Mouse (Mus musculus) spleen, postnatal 36 days (tissue): ENCODE results near the gene Chchd6.

Experiments
- DNase-seq, 2 experiments: peaks; one replicate each; pipeline ENCODE4 v3.0.0; 2022; ENCODE audit warnings: low spot score in 2 of 2, mixed read lengths in 1 of 2

Gene Chchd6

DNA sequence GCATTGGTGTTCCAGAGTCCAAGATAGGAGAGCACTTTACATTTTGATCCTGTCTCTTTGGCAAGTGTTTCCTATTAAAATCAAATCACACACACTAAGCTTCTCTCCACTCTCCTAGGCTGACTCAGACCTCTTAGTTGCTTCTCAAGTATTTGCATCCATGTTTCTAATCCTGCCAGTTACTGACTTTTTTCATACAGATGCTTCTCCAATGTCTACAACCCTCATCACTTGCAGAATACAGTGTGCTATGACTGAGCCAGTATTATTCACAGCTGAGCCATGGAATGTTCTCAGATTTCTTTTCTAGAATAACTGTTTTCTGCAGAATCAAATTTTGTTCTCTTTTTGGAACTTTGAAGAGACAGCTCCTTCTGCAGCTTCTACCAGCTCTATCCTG is 85.3 kb downstream of the Chchd6 start:
- DNase-seq, result no peak

DNA sequence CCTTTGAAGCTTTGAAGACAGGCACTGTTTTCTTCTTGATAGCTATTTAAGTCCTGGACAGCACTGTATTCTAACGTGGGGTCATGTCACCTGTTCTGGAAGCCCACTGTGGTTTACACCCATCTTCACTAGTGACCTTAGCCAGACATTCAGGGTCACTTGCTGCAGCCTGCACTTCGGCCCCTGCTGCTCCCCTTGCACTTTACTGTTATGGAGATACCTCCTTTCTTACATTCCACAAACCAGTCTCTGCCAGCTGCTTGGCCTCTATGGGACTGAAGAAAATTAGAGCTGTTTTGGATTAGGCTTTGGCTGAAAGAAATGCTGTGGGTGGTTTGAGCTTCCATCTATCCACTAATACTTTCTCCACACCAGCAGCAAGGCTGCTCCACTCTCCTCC is 86.7 kb downstream of the Chchd6 start:
- DNase-seq, result no peak

DNA sequence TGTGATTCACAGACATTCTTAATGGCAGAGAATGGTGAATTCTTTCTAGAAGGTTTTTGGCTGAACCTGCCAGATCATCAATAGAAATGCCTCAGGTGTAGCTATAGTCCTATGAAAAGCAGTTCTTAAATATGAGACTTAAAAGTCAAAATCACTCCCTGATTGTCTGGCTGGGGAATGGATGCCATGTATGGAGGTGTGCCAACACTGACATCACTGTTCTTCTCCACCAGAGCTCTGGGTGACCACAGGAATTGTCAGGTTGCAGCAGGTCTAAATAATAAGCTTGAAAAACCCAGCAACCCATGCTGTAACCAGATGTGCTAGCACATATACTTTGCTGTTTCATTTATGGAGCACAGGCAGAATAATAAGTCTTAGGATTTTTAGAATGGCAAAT is 87.2 kb downstream of the Chchd6 start:
- DNase-seq, result no peak

DNA sequence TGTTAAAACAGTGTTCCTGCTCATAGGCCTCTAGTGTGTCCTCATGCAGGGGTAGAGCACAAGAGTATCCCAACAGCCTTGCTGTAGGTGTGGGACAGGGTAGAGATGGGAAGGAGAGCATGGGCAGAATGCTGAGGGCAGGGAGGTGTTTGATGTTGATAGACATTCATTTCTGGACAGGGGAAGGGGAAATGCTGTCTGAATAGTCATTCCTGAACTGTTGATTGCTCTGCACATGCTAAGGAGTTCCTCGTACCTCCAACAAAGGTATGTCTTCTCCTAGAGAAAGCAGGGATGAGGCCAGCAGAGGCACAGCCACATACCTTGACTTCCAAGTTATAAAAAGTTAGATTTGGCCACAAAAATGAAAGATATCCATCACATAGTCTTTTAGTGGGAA is 95.5 kb downstream of the Chchd6 start:
- no peak for DNase-seq

DNA sequence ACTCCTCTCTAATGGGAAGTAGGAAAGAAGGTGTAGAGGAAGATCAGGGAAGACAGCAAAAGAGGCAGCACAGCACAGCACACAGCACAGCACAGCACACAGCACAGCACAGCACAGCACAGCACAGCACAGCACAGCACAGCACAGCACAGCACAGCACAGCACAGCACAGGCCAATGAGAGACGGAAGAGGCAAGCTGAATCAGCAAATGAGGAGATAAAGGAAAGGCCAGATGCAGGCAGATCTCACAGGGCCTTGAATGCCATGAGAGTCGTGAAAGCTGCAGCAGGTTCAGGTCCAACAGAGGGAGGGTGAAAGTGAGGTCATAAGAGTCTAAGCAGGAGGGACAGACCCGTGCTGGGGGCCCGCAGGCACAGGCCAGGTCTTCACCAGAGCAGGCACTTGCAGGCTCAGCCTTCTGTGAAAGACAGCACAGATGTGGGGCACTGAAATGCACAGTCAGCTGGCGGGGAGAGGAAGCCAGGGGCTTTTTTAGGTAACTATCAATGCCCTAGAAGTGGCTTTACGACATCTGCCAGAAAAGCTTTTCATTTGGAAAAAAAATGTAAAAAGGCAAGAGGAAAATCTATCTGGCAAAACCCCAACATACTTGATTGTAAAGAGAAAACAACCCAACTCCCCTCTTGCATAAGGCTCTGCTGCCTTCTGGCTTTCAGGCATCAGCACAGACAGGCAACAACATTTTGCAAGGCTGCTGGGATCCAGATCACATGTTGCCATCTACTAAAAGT is 96.5 kb downstream of the Chchd6 start:
- DNase-seq, result no peak

DNA sequence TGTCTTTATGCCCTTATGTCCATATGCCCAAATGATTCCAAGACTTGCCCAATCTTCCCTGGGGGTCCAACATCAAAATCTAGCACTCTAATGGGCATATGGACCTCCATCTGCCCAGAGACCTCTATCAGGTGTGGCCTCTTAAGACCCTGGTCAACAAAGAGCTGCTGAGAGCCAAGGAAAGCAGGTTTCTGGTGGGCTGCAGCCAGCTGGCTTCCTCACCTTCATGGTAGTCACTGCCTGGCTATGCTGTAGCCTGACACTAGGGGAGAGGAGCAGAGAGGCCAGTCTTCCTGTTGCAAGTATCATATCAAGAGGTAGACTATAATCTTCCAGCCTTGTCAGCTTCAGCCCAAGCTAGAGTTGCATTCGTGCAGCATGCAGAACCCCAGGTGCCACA is 98.5 kb downstream of the Chchd6 start:
- no peak for DNase-seq

DNA sequence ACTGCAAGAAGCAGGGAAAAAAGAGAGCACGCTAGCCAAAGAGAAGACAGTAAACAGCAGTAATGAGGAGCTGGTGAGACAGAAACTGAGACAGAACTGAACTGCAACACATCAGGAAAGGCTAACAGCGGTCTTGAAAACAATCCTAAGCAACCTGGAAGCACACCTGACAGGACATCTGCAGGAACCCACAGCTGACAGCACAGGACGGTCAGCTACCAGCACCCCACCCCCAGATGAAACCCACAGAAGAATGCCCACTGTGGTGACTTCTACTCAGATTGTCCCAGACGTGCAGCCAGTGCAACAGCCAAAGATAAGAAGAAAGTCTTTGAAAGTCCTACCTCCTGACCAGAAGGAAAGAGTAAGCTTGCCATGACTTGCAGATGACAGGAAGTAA is 103.1 kb downstream of the Chchd6 start:
- DNase-seq, result no peak

DNA sequence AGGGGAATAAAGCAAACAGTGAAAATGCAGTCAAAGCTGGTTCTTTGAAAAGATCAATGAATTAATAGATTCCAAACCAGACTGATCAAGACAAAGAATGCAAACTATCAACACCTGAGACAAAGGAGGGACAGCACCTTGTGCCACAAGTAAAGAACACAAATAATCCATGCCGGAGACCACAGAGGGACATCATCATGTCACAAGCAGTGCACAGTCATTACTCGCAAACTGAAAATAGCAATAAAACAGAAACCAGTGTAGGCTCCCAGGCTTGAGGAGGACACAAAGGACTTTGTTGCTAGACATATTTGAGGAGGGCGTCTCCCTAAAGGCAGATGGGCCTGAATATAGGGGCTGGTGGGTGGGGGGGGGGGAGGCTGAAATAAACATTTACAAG is 105.1 kb downstream of the Chchd6 start:
- no peak for DNase-seq

DNA sequence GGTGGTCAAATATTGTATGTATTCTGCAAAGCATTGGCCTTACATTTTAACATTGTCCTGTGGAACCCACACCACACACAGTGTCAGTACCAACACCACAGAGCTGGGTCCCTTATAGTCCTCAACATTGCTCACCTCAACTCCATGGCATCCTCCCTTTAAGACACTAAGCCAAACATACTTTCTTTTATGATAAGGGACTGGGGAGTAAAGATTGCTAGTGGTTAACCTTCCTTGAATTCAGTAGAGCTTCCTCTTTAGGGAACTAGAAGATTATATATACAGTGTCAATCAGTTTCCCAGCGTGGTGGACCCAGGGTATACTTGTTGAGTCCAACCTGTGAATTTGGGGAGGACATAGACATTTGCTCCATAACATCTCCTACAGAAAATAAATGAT is 105.9 kb downstream of the Chchd6 start:
- no peak for DNase-seq

DNA sequence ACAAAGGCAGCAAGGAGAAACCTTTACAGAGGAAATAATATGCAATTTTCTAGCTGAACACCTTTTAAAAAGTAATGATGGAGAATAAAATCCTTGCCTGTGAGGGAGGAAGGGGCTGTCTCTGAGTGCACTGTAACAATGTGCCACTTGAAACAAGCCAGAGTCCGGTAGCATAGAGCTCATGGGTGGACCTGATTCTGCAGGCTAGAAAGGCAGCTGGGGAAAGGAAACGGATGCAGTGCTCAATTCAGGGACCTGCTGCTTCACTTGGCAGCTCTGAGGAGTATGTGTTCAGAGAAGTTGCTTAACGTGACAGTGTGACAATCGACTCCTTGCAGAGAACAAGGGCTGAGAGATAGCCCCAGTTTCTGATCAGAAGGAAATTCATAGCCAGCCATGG is 109.4 kb downstream of the Chchd6 start:
- no peak for DNase-seq

DNA sequence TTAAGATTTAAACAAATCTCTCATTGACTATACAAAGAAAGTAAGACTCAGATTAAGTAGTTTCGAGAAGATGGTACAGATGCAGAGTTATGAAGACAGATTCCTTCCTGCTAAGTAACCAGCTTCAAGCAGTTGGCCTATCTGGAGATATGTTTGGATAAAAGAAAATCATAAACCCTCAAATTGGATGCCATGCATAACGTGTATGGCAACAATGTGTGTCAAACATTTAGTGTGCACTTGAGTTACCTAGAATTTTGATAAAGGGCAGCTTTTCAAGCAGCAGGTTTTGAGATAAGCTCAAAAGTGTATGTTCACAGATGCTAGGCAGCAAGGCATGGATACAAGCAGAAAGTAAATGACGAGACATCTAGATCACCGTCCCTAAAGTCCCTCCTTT is 114.3 kb downstream of the Chchd6 start:
- no peak for DNase-seq

DNA sequence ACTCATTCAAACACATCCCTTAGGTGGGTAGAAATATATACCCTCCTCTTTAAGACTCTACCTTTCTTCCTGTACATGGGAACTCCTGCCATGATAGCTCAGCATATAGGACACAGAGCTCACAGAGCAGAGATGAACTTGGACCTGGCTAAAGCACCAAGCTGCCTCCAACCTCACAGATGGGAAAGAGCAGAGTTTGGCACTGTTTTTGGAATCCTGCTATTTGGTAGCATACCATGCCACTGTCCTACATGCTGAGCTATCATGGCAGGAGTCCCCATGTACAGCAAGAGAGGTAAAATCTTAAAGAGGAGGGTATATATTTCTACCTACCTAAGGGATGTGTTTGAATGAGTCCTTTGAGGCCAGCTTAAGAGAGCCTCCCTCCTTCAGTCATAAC is 127.5 kb downstream of the Chchd6 start:
- DNase-seq, result no peak

DNA sequence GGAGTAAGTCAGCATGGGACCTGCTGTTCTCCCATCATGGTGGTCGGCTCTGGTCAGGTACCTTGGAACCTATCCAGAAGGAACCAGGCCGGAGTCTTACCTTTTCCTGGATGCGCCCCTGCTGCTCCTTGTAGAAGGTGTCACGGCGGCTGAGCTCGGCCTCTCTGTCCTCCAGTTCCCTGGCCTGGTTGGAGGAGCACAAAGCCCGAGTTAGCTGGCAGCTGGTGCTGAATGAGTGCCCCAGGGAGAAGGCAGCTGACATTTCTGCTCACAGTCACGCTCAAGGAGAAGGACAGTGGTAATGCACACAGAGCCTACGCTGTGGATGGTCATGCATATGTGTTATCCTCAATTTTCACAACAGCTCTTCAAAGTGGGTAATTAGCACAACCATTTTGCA is 128.2 kb downstream of the Chchd6 start:
- DNase-seq, result no peak

DNA sequence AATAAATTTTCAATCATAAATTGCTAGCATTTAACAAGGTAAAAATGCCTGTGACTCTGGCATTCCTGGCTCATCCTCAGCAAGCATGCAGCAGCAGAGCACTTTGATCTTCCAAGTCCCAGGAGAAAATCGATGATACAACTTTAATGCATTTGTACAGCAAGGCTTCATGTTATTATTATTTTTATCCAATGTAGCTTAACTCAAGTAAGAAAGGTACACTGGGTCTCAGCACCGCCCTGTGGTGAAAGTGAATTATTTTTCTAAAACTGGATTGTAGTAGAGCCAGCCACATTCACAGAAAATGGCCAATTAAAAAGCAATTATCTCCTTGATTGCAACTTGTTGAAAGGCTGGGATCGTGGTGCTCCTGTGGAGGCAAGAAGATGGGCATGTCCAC is 128.6 kb downstream of the Chchd6 start:
- DNase-seq, result no peak

DNA sequence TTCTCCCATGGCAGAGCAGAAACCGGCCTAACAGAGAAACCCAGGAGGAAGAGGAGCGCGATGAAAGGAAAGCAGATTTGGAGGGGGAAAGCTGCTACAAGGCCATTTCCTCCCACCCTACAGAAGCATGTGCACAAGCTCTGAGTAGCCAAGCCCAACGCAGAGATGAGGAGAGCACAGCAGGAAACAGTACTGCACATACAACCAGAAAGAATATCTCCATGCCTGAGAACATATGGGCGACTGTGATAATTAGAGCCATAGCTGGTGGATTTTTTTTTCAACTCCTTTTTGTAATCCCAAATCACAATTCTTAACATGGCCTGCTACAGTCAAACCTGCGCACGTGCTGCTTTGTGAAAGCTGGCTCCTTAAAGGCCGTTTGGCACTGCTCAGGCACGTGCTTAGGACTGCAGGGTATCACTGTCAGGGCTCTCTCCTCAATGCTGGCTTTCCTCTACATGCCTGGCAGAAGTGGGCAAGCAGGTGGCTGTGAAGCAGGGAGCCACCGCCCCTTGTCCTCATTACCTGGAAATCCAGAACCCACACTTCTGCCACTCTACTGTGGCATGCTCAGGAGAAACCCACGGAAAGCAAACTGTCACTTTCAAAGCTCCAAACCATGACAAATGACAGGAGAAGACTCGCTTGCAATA is 129.3 kb downstream of the Chchd6 start:
- DNase-seq, result no peak

DNA sequence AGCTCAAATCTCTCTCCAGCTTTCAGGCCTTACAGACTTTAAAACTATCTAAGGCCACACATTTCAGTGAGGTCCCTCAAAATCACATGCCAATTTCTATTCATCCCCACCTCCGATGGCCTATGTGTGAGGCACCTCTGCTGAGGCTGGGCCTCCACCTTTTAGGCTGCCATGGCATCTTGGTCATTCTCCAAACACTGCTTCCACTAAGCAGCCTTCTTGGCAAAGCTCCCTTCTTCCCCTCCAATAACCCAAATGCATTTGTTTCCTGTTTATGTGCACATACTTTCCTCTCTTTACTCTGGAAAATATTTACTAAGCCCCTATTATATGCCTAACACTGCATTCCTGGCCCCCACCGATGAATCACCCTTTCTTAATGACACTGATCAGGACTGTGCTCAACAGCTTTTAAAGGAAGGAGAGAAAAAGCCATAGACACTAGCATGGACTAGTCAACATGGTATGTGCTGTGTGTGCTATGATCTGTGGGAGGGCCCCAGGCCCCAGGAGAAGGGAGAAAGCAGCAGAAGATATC is 133.2 kb downstream of the Chchd6 start:
- no peak for DNase-seq

DNA sequence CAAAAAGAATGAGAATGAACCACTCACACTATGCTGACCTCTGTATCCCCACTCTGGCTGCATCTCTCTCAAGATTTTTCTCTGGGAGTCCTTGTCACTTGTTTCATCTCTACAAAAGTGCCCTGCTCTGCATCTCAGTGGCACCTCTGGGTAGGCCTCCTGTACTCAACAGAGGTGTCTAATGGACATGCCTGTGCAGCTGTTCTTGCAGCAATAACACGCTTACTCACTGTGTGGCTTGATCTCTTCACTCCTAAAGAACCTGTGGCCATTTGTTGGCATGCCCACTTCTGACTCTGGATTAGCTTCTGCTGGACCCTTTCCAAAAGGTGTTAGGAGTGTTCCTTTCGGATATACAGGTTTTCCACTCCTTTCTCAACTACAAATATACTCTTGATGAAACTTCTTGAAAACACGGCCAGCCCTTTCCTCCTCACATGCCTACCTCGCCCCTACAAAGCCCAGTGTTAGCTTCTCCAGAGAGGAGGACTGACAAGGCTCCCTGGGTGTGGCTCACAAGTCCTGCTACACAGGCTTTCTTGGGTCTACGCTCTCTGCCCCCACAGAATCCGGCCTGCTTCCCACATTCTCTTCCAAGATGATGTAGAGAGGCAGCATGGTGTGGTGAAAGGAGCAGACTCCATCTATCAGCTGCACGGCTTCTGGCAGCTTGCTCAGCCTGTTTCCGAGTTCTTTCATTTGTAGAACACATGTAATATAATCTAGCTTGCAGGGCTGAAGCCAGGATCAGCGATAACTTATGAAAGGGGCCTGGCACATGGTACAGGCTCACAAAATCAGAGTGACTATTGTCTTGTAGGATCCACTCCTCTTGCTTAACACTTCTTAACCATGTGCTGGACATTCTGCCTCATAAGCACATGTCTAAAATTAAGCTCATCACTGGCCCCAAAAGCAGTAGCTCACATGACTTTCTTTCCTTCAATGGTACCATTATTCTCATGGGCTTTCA is 133.9 kb downstream of the Chchd6 start:
- DNase-seq, result no peak

DNA sequence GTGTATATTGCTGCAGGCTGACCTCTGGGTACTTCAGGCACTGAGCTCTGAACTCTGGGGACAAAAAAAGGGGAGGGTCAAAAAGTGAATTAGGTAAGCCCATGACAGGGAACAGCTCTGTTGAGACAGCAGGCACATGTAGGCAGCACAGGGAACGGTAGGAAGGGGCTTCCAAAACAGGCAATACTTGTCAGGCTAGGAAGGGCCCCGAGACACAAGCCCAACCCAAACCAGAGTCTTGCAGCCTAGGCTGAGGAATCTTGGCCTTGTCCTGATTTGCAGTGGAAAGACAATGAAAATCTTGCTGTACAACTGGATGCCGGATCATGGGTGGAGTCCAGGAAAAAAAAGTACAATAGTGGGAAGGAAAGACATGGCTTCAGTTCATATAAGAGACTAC is 135.8 kb downstream of the Chchd6 start:
- DNase-seq, result no peak

DNA sequence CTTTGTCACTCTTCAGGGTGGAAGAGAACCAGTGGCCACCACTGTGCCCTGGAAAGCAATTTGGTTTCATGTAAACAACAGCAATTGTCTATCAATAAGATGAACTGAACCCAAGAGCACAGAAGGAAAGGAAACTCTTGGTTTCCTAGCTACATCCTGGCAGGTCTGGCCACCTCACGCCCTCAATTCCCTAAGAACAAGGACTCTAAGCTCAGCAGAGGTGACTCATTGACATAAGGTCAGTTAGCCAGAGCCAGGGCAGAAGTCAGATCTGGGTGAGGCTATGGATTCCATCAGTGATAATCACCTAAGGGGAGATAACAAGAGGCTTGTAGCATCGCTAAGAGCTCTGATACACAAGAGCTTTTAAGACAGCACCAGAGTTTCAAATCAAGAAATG is 137.9 kb downstream of the Chchd6 start:
- DNase-seq, result no peak

DNA sequence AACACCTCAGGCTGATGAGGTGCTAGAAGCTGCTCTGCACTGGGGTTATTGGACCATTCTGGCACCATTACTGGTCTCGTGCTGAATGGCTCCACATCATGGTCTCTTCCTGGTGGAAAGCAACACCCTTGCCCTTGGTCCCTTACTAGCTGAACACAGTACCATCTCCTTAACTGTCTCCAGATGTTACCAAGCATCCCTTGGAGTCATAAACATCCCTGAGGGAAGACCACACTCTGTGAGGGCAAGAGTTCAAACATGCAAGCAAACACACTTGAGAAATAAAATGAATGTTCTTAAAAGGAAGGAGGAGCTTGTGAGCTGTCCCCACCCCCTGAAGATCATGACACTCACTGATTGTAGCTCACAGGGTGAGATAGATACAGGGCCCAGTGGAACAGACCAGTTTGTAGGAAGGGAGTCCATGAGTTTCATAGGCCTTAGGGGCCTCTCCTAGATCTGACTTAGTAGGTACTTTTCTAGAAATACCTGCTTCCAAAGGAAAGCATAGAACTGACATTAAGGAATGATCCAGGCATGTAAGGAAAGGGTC is 139.0 kb downstream of the Chchd6 start:
- DNase-seq, result peak in 1 of 2 experiments; percentile 3

DNA sequence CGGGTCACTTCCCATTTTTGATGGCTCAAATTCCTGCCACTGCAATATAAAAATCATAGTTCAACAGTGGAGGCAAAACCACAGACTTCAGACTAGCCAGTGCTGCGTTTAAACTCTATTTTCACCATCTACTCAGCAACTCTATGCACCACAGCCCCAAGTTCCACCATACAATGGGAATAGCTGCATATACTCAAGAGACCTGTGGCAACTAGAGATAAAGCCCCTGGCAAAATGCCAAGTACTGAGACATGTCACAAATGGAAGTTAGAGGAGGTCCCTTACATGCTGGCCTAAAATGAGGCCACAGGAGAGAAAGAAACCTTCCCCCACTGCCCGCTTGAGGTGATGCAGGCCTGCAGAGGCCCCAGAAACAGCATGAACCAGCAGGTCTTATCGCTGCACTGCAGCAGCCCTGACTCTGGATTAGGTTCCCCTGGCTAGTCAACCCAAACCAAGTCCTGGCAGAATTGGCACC is 139.9 kb downstream of the Chchd6 start:
- peak; percentile 27 to 59 for DNase-seq

DNA sequence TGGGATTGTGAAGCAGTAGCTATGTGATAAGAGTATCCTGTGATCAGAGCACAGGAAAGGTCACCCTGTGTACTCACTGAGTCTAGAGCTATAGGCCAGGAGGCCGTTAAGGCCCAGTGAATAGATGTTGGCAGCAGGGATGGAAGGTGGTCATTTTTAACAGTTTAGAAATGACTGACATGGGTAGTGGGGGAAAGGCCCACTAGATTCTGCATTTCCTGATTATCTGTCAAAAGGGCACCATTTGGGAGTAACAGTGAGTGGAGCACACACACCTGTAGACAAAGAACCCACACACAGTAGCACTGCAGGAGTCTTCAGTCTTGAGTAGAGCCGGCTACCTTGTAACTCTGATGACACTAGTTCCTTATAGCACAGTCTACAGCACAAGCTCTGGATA is 141.0 kb downstream of the Chchd6 start:
- no peak for DNase-seq
